Comparison of ENCODE assay signal across 8 mouse cellular contexts in genomic region chr11:23007481-23008180, GRCm38 (mm10). TPM values are rescaled to one million over a fixed set of nuclear protein-coding genes. Genes with fewer than 3 reads are reported as not detected.
DNase-seq lines count a peak whose midpoint lies in the region; ATAC-seq lines count a peak whose summit lies in the region.

Fam161a (plus strand) TSS chr11:23007531.

- H3K4me2 ChIP-seq in heart, embryonic 12.5 days: peak within 1 kb of the TSS; percentile 92
- peak within 1 kb of the TSS; percentile 66 for H3K4me2 ChIP-seq in kidney, embryonic 16.5 days (replicated peaks; ENCODE audit: low read depth, low read length)

- H3K27me3 ChIP-seq in heart, embryonic 12.5 days (replicated peaks): no peaks in the 10 kb centered on the region
- no peaks in the 10 kb centered on the region for H3K27me3 ChIP-seq in kidney, embryonic 16.5 days (ENCODE audit: insufficient read depth, low read length)

- peaks cover 17% of the 10 kb centered on the region for H3K36me3 ChIP-seq in heart, embryonic 12.5 days
- peaks cover 13% of the 10 kb centered on the region for H3K36me3 ChIP-seq in kidney, embryonic 16.5 days (ENCODE audit: insufficient read depth, low read length)

- H3K9ac ChIP-seq in heart, embryonic 12.5 days: peak within 1 kb of the TSS; percentile 84
- peak within 1 kb of the TSS; percentile 81 for H3K9ac ChIP-seq in kidney, embryonic 16.5 days (replicated peaks; ENCODE audit: low read length)

- ATAC-seq in erythroid progenitor cell, adult 5-6 weeks (replicated peaks; ENCODE audit: low FRiP score, poor library complexity, severe bottlenecking): peak; percentile 91
- peak; percentile 95 for ATAC-seq in heart, embryonic 12.5 days (ENCODE audit: insufficient number of reproducible peaks, low FRiP score)
- ATAC-seq in kidney, embryonic 16.5 days (ENCODE audit: low FRiP score, low TSS enrichment): peak; percentile 95

- peak; percentile 61 to 74 for DNase-seq in CD8-positive naive resting alpha-beta T cell, adult 2 months (ENCODE audit: low read depth in 2 of 2, low spot score in 2 of 2)
- peak; percentile 81 for DNase-seq in liver
- DNase-seq in monocyte, adult 2 months (ENCODE audit: low read depth in 1 of 2, low spot score in 2 of 2): peak; percentile 41 to 54
- peak; percentile 32 to 59 for DNase-seq in spleen, postnatal 14 days (ENCODE audit: low spot score in 2 of 2)

- H3K27ac ChIP-seq in brown adipose tissue, adult 24 weeks (replicated peaks; ENCODE audit: low read depth, low read length): peak within 1 kb of the TSS; percentile 73
- peak within 1 kb of the TSS; percentile 89 for H3K27ac ChIP-seq in heart, embryonic 12.5 days (ENCODE audit: poor library complexity, severe bottlenecking)
- H3K27ac ChIP-seq in kidney, embryonic 16.5 days (ENCODE audit: low read length): peak within 1 kb of the TSS; percentile 93

- H3K4me1 ChIP-seq in brown adipose tissue, adult 24 weeks (ENCODE audit: control insufficient read depth, insufficient read depth, insufficient read length, low read length): no peaks in the 10 kb centered on the region
- H3K4me1 ChIP-seq in heart, embryonic 12.5 days (replicated peaks): peaks cover 4% of the 10 kb centered on the region; the same call in 1 of the 2 replicates
- peaks cover 6% of the 10 kb centered on the region for H3K4me1 ChIP-seq in kidney, embryonic 16.5 days (ENCODE audit: insufficient read depth, low read length)

- H3K4me3 ChIP-seq in brown adipose tissue, adult 24 weeks (ENCODE audit: insufficient read depth, low read depth, low read length): peak within 1 kb of the TSS; percentile 83
- peak within 1 kb of the TSS; percentile 78 for H3K4me3 ChIP-seq in heart, embryonic 12.5 days
- H3K4me3 ChIP-seq in kidney, embryonic 16.5 days (ENCODE audit: low read length): peak within 1 kb of the TSS; percentile 56

- under 1% methylated on average over 22 of the region's 22 CpGs for WGBS in heart, embryonic 12.5 days
- 1% methylated on average over 22 of the region's 22 CpGs for WGBS in kidney, embryonic 16.5 days

- H3K9me3 ChIP-seq in heart, embryonic 12.5 days (replicated peaks): no peaks in the 10 kb centered on the region
- no peaks in the 10 kb centered on the region for H3K9me3 ChIP-seq in kidney, embryonic 16.5 days (ENCODE audit: low read length)

RNA-seq across cellular contexts. Expression of gene Fam161a, which starts in this region (rescaled TPM):
- polyA plus RNA-seq in brown adipose tissue, adult 24 weeks (2012; ENCODE audit: insufficient read depth, insufficient read length, missing spikeins): 5.5 and 5.9 TPM in 2 replicates
- 8.0 and 29.9 TPM in 2 replicates for total RNA-seq in erythroid progenitor cell, adult 5-6 weeks (2015; ENCODE audit: low replicate concordance)
- 6.8 and 19.2 TPM in 2 replicates for total RNA-seq in erythroid progenitor cell, adult 5-6 weeks (2017; ENCODE audit: low replicate concordance)
- 1.8 and 2.1 TPM in 2 replicates for polyA plus RNA-seq in heart, embryonic 12.5 days (2016; fragmentation: Nextera tagmentation; extraction: Ambion mirVana)
- polyA plus RNA-seq in kidney, embryonic 16.5 days (2015; fragmentation: Nextera tagmentation; extraction: Ambion mirVana): 3.2 and 3.4 TPM in 2 replicates

Comparison
In these comparisons a context has a peak if more than half of its experiments do, and no peak if none do; other contexts are left out.
1. Peak in every context shown above with its lines: DNase-seq, ATAC-seq, H3K4me3 ChIP-seq and H3K27ac ChIP-seq.